Mouse (Mus musculus) liver, adult 2 months (tissue): ENCODE measurements at regions not wholly inside any gene's neighbourhood (a gene's known extent, or its start where the extent isn't known, plus 50 kb on each side); places are given as distances from the start of the nearest gene placed in this dataset.

Source experiments
- CTCF ChIP-seq: fragments of 200-500 bp; IDR thresholded peaks from 2 replicates; pipeline ENCODE4 v1.5.1; 2011; ENCODE audit warnings: low read depth, low read length, control low read depth
- POLR2A ChIP-seq: fragments of 200-500 bp; IDR thresholded peaks from 2 replicates; pipeline ENCODE4 v1.6.1; 2011; ENCODE audit warnings: low read length, control low read depth; ENCODE audit not compliant: insufficient read depth; ENCODE audit errors: extremely low read depth

- no peak for TF ChIP-seq CTCF
- no peak for TF ChIP-seq POLR2A
These were observed 445.3 kb downstream of the Wdr11 start for GRCm38 (mm10) chr7:130036845-130037572.
